Mouse (Mus musculus) midbrain, embryonic 11.5 days (tissue): ENCODE results near the gene Cfap52. TPM values are rescaled to one million over a fixed set of nuclear protein-coding genes. Genes with fewer than 3 reads are reported as not detected.

Experiments used
- ATAC-seq: fragments of 200-750 bp; cut with Nextera tagmentation; 2 replicates; pipeline ENCODE4 v1.8.0; 2017; ENCODE audit warnings: moderate TSS enrichment, moderate library complexity; ENCODE audit not compliant: low FRiP score
- DNase-seq: peaks from one replicate; pipeline ENCODE4 v3.0.0; 2015; ENCODE audit warnings: low spot score; ENCODE audit errors: missing footprints
- H3K27ac ChIP-seq: fragments of 300-500 bp; sonication (generic); 2 replicates; pipeline ENCODE4 v1.5.1; 2014; ENCODE audit warnings: low read depth, low read length
- H3K27me3 ChIP-seq: fragments of 300-500 bp; sonication (generic); 2 replicates; pipeline ENCODE4 v1.6.1; 2014; ENCODE audit warnings: mild to moderate bottlenecking, low read length, moderate library complexity, mixed read lengths; ENCODE audit not compliant: control insufficient read depth, insufficient read depth
- H3K36me3 ChIP-seq: fragments of 300-500 bp; sonication (generic); 2 replicates; pipeline ENCODE4 v1.6.1; 2014; ENCODE audit warnings: mild to moderate bottlenecking, low read length, moderate library complexity, mixed read lengths; ENCODE audit not compliant: control insufficient read depth, insufficient read depth
- H3K4me1 ChIP-seq: fragments of 300-500 bp; sonication (generic); 2 replicates; pipeline ENCODE4 v1.6.1; 2014; ENCODE audit warnings: low read length; ENCODE audit not compliant: control insufficient read depth, insufficient read depth
- H3K4me2 ChIP-seq: fragments of 300-500 bp; sonication (generic); 2 replicates; pipeline ENCODE4 v1.6.1; 2014; ENCODE audit warnings: mild to moderate bottlenecking, moderate library complexity
- H3K4me3 ChIP-seq: fragments of 300-500 bp; sonication (generic); 2 replicates; pipeline ENCODE4 v1.5.1; 2014; ENCODE audit warnings: low read depth, low read length
- H3K9ac ChIP-seq: fragments of 300-500 bp; sonication (generic); 2 replicates; pipeline ENCODE4 v1.6.1; 2014; ENCODE audit warnings: low read length
- H3K9me3 ChIP-seq: fragments of 300-500 bp; sonication (generic); 2 replicates; pipeline ENCODE4 v1.6.1; 2016; ENCODE audit warnings: low read length; ENCODE audit not compliant: control insufficient read depth
- WGBS: fragments of 180-500 bp; shearing (Covaris S2); extraction: QIAGEN DNeasy Blood & Tissue Kit; methylation state at CpG from one replicate; pipeline ENCODE4 v1.1.7; 2014; 5-methylcytosine and 5-hydroxymethylcytosine counted together
- polyA plus RNA-seq: library from polyadenylated mRNA; unstranded; fragments of >200 nt; fragmentation: Nextera tagmentation; extraction: Ambion mirVana; gene quantifications from 2 replicates; pipeline ENCODE4 v1.2.1, GENCODE M21; 2014

Cfap52 gene
- polyA plus RNA-seq, 1 experiment from 2014 or later, result 0.25 TPM

DNA sequence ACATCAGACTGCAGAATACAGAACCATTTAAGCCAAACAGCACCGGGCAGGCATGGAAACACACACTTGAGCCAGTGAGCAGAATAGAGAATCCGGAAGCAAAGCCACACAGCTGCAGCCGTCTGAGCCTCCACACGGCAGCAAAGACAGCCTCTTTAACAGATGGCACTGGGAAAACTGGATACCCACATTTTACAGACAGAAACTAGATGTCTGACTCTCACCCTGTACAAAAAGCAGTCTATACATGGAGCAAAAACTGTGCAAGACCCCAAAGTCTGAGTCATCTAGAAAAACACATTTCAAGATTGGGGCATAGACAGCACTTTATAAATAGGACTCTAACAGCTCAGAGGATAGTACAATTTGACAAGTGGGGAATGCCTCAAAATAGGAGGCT, 25.8 kb upstream of the Cfap52 start:
- Histone ChIP-seq H3K4me2 (no peak overlapping the region), H3K4me1 (peaks cover 11% of the 10 kb centered on the region), H3K27me3 (no peaks in the 10 kb centered on the region), H3K9ac (no peak overlapping the region), H3K27ac (no peak overlapping the region), H3K9me3 (no peaks in the 10 kb centered on the region), H3K36me3 (no peaks in the 10 kb centered on the region), H3K4me3 (no peak overlapping the region)
- ATAC-seq (no peak), DNase-seq (no peak)
- 91% methylated on average over 4 of the region's 4 CpGs for WGBS

- no peak overlapping the region for H3K9ac ChIP-seq
- H3K4me2 ChIP-seq, result no peak overlapping the region
- DNase-seq, result no peak
- H3K4me3 ChIP-seq, result no peak overlapping the region
- 92% methylated on average over 6 of the region's 6 CpGs for WGBS
- H3K27ac ChIP-seq, result no peak overlapping the region
- no peaks in the 10 kb centered on the region for H3K36me3 ChIP-seq
- no peaks in the 10 kb centered on the region for H3K9me3 ChIP-seq
- no peaks in the 10 kb centered on the region; the same call in none of the 2 replicates for H3K27me3 ChIP-seq
- ATAC-seq, result no peak
- peaks cover 6% of the 10 kb centered on the region for H3K4me1 ChIP-seq
Observed at GRCm38 (mm10) chr11:67983564-67983963, 18.1 kb upstream of the Cfap52 start.

GRCm38 (mm10) chr11:67975252-67975651, 9.8 kb upstream of the Cfap52 start:
- WGBS, result 9% methylated on average over 2 of the region's 2 CpGs
- H3K4me1 ChIP-seq, result peaks cover 5% of the 10 kb centered on the region; the same call in 1 of the 2 replicates
- no peak overlapping the region for H3K9ac ChIP-seq
- ATAC-seq, result no peak
- H3K36me3 ChIP-seq, result no peaks in the 10 kb centered on the region
- no peak overlapping the region for H3K27ac ChIP-seq
- peak; percentile 90 for DNase-seq
- H3K4me3 ChIP-seq, result no peak overlapping the region
- H3K27me3 ChIP-seq, result peaks cover 4% of the 10 kb centered on the region; the same call in 1 of the 2 replicates
- no peak overlapping the region for H3K4me2 ChIP-seq
- H3K9me3 ChIP-seq, result no peaks in the 10 kb centered on the region

DNA sequence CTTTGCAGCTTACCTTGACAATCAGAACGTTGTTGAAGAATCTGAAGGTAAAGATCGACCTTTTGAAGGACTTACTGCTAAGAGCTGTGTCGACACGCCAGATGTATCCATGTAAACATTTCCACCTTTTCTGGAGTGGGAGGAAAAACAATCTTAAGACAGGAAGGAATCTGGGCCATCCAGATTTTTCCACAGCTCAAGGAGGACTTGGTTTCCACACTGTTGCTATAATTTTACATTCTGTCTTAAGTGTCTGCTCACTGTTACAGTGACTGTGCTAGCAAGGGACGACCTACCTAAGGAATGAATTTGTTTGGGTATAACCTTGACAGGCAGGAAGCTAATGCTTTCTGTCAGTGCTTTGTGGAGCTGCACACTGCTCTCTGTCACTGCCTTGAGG, 7.8 kb upstream of the Cfap52 start:
- ATAC-seq (no peak), DNase-seq (no peak)
- H3K27ac ChIP-seq, result no peak overlapping the region
- H3K4me1 ChIP-seq, result peaks cover 4% of the 10 kb centered on the region; the same call in 1 of the 2 replicates
- H3K4me3 ChIP-seq, result no peak overlapping the region
- H3K9me3 ChIP-seq, result no peaks in the 10 kb centered on the region
- 88% methylated on average over 5 of the region's 5 CpGs for WGBS
- H3K9ac ChIP-seq, result no peak overlapping the region
- 0 out of 2 replicates have a peak, but pooled peaks cover 4% of the 10 kb centered on the region for H3K27me3 ChIP-seq
- H3K4me2 ChIP-seq, result no peak overlapping the region
- no peaks in the 10 kb centered on the region for H3K36me3 ChIP-seq

GRCm38 (mm10) chr11:67972606-67973005, 7.2 kb upstream of the Cfap52 start:
- Histone ChIP-seq H3K36me3 (no peaks in the 10 kb centered on the region), H3K9ac (no peak overlapping the region), H3K4me2 (no peak overlapping the region), H3K27ac (no peak overlapping the region), H3K27me3 (0 out of 2 replicates have a peak, but pooled peaks cover 4% of the 10 kb centered on the region), H3K4me1 (peaks cover 5% of the 10 kb centered on the region; the same call in 1 of the 2 replicates), H3K4me3 (no peak overlapping the region), H3K9me3 (no peaks in the 10 kb centered on the region)
- 85% methylated on average over 1 of the region's 1 CpGs for WGBS
- DNase-seq (no peak), ATAC-seq (no peak)

DNA sequence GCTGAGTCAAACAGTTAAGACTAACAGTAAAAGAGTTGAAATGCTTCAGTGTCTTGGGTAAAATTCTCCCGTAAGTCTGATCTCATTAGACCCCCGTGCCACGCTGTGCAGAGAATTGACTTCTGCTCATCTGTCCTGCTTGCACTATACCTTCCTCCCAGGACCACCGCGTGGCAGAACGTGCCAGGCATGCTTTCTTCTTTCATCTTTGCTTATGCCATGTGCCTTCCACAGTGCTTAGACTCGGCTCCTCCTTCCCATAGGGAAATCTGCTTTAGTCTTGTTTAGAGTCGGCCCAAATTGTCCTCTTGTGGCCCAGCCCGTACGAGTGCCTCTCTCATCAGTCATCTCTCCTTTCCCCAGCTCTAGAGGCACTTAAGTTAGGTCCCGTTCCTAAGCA, 2.4 kb upstream of the Cfap52 start:
- Histone ChIP-seq H3K27me3 (no peaks in the 10 kb centered on the region), H3K9ac (no peak overlapping the region), H3K27ac (no peak overlapping the region), H3K4me2 (no peak overlapping the region), H3K4me3 (no peak overlapping the region), H3K36me3 (no peaks in the 10 kb centered on the region), H3K4me1 (peaks cover 13% of the 10 kb centered on the region; the same call in 1 of the 2 replicates), H3K9me3 (no peaks in the 10 kb centered on the region)
- no peak for ATAC-seq
- peak; percentile 60 for DNase-seq
- 59% methylated on average over 11 of the region's 11 CpGs for WGBS

DNA sequence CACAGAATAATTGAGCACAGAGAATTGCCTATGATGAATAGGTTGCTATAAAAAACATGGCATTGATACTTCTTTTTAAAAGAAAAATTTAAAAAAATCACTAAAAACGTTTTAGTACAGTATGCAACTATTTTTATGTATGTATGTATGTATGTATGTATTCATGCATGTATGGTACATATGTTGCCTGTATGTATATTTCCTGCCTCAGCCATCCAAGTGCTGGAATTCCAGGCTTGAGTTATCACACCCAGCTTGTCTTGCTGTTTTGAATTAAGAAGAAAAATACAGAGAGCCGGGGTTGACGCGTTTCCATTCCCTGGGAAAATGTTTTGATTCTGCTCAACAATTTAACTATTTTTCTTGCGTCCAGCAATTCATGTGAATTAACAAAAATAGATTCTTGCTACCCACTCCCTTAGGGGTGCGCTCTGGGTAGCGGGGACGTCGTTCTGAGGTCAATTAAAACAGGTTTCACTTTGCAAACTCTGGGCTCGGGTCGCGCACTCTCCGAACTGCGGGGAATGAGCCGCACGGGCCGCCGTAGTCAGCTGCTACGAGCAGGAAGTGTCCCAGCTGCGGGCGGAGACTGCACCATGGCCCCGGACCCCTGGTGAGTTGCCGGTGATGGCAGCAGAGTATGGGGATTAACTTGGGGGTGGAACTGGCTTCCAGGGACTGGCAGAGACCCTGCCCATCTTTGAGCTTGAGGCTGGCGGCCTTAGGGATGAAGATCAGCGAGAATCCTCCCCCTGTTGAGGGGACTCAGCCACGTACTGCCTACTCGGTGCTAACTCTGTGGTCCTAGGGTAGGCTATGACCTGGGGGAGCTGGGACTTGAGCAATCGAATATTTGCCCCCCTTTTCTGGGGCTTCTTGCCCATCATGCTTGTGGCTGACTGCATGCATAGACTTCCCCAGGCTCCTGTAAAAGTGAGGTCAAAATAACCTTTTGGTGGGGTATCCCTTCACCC, 741 bp upstream of the Cfap52 start, which contains the start of gene Stx8:
Gene Stx8 (plus strand): TSS at position 289 of the 974 bp plus-strand sequence.
- under 1% methylated on average over 28 of the region's 28 CpGs for WGBS
- no peaks in the 10 kb centered on the region for H3K9me3 ChIP-seq
- H3K4me2 ChIP-seq, result peak within 1 kb of the TSS; percentile 78
- peak within 1 kb of the TSS; percentile 72 for H3K9ac ChIP-seq
- peak; percentile 86 for ATAC-seq
- H3K4me3 ChIP-seq, result peak within 1 kb of the TSS; percentile 56
- peaks cover 13% of the 10 kb centered on the region; the same call in 1 of the 2 replicates for H3K4me1 ChIP-seq
- DNase-seq, result peak; percentile 99
- no peak within 1 kb of the TSS for H3K27ac ChIP-seq
- no peaks in the 10 kb centered on the region for H3K36me3 ChIP-seq
- H3K27me3 ChIP-seq, result no peaks in the 10 kb centered on the region

DNA sequence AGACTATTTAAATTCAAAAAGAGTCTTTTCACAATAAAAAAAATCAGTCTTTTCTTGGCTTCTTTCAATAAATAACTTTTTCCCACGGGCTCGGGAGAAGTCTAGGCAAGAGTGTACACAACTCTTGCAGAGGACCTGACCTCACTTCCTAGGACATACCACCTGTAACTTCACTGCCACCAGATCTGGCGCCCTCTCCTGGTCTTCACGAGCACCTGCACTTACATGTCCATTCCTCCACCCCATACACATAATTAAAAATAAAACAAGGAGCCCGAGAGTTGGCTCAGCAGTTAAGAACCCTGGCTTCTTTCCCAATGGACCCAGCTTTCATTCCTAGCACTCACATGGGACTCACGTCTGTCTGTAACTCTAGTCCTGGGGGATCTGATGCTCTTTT, 1.3 kb downstream of the Cfap52 start:
- no peak for DNase-seq
- H3K27me3 ChIP-seq, result no peaks in the 10 kb centered on the region
- H3K27ac ChIP-seq, result no peak overlapping the region
- H3K4me2 ChIP-seq, result no peak overlapping the region
- H3K4me3 ChIP-seq, result no peak overlapping the region
- no peaks in the 10 kb centered on the region for H3K36me3 ChIP-seq
- H3K9ac ChIP-seq, result no peak overlapping the region
- peaks cover 13% of the 10 kb centered on the region; the same call in 1 of the 2 replicates for H3K4me1 ChIP-seq
- no peaks in the 10 kb centered on the region for H3K9me3 ChIP-seq
- 82% methylated on average over 6 of the region's 6 CpGs for WGBS
- no peak for ATAC-seq

DNA sequence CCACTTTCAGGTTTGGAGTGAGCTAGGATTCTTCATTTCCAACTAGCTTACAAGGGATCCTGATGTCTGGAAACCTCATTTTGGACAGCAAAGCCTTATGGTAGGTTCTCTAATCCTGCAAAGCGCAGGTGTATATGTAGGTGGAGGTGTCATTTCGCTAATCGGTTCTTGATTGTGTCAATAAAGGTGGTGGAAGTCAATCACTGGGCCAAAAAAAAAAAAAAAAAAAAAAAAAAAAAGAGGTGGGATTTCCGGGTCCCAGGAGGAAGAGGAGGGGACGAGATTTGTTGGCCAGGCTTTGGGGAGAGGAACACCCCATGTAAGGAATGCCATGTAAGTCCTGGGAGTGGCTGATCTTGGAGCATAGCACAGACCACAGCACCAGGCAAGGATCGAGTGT, 11.0 kb downstream of the Cfap52 start:
- H3K9me3 ChIP-seq, result no peaks in the 10 kb centered on the region
- H3K4me3 ChIP-seq, result no peak overlapping the region
- ATAC-seq (no peak), DNase-seq (no peak)
- no peak overlapping the region for H3K4me2 ChIP-seq
- H3K27me3 ChIP-seq, result no peaks in the 10 kb centered on the region
- no peak overlapping the region for H3K9ac ChIP-seq
- H3K27ac ChIP-seq, result no peak overlapping the region
- H3K4me1 ChIP-seq, result no peaks in the 10 kb centered on the region
- H3K36me3 ChIP-seq, result no peaks in the 10 kb centered on the region
- 91% methylated on average over 6 of the region's 6 CpGs for WGBS
